Mouse (Mus musculus) hindbrain, embryonic 15.5 days (tissue): Measurements from ENCODE around the gene Slc44a4. TPM values are rescaled to one million over a fixed set of nuclear protein-coding genes. Genes with fewer than 3 reads are reported as not detected.

ENCODE experiments used
- ATAC-seq: fragments of 200-750 bp; cut with Nextera tagmentation; 2 replicates; pipeline ENCODE4 v1.8.0; 2017; ENCODE audit warnings: low read depth, moderate number of reproducible peaks, moderate TSS enrichment; ENCODE audit not compliant: low FRiP score
- H3K27ac ChIP-seq: fragments of 300-500 bp; sonication (generic); replicated peaks from 2 replicates; pipeline ENCODE4 v1.5.1; 2015; ENCODE audit warnings: mild to moderate bottlenecking, inconsistent platforms
- H3K27me3 ChIP-seq: fragments of 300-500 bp; sonication (generic); 2 replicates; pipeline ENCODE4 v1.6.1; 2015; ENCODE audit warnings: control low read depth, inconsistent platforms
- H3K36me3 ChIP-seq: fragments of 300-500 bp; sonication (generic); 2 replicates; pipeline ENCODE4 v1.6.1; 2015; ENCODE audit warnings: control low read depth, inconsistent platforms
- H3K4me1 ChIP-seq: fragments of 300-500 bp; sonication (generic); replicated peaks from 2 replicates; pipeline ENCODE4 v1.6.1; 2015; ENCODE audit warnings: control low read depth, inconsistent platforms
- H3K4me2 ChIP-seq: fragments of 300-500 bp; sonication (generic); 2 replicates; pipeline ENCODE4 v1.6.1; 2015; ENCODE audit warnings: moderate library complexity, mild to moderate bottlenecking, inconsistent platforms
- H3K4me3 ChIP-seq: fragments of 300-500 bp; sonication (generic); 2 replicates; pipeline ENCODE4 v1.5.1; 2015; ENCODE audit warnings: mild to moderate bottlenecking, inconsistent platforms
- H3K9ac ChIP-seq: fragments of 300-500 bp; sonication (generic); 2 replicates; pipeline ENCODE4 v1.6.1; 2015; ENCODE audit warnings: inconsistent platforms
- H3K9me3 ChIP-seq: fragments of 300-500 bp; sonication (generic); 2 replicates; pipeline ENCODE4 v1.6.1; 2016; ENCODE audit warnings: control low read depth, inconsistent platforms
- WGBS: fragments of 180-500 bp; shearing (Covaris S2); methylation state at CpG from one replicate; pipeline ENCODE4 v1.1.7; 2015; 5-methylcytosine and 5-hydroxymethylcytosine counted together
- polyA plus RNA-seq: library from polyadenylated mRNA; unstranded; fragments of >200 nt; fragmentation: Nextera tagmentation; extraction: Ambion mirVana; gene quantifications from 2 replicates; pipeline ENCODE4 v1.2.1, GENCODE M21; 2015

Slc44a4 gene
- polyA plus RNA-seq, 1 experiment from 2014 or later: 0.09 TPM

GRCm38 (mm10) chr17:34893072-34893824 is 21.0 kb upstream of the Slc44a4 start:
- Histone ChIP-seq H3K9me3 (no peaks in the 10 kb centered on the region), H3K27me3 (no peaks in the 10 kb centered on the region), H3K4me1 (peaks cover 35% of the 10 kb centered on the region), H3K4me2 (peak overlapping the region; percentile 96), H3K27ac (peak overlapping the region; percentile 91), H3K36me3 (no peaks in the 10 kb centered on the region; the same call in 1 of the 2 replicates), H3K9ac (peak overlapping the region; percentile 51), H3K4me3 (peak overlapping the region; percentile 74)
- ATAC-seq: no peak
- 74% methylated on average over 12 of the region's 12 CpGs for WGBS

- 0% methylated on average over 16 of the region's 51 CpGs for WGBS
- Histone ChIP-seq H3K27me3 (no peaks in the 10 kb centered on the region), H3K4me1 (peaks cover 35% of the 10 kb centered on the region)
Observed at GRCm38 (mm10) chr17:34894074-34894597, 20.1 kb upstream of the Slc44a4 start.

GRCm38 (mm10) chr17:34894801-34895530 is 19.3 kb upstream of the Slc44a4 start:
- WGBS: 5% methylated on average over 51 of the region's 51 CpGs
- peak overlapping the region; percentile 91 for H3K27ac ChIP-seq
- ATAC-seq: peak; percentile 31

More at GRCm38 (mm10) chr17:34894074-34894597, 20.1 kb upstream of the Slc44a4 start:
- H3K9ac ChIP-seq: peak overlapping the region; percentile 81
- peak overlapping the region; percentile 96 for H3K4me2 ChIP-seq
- H3K36me3 ChIP-seq: no peaks in the 10 kb centered on the region; the same call in 1 of the 2 replicates
- no peaks in the 10 kb centered on the region for H3K9me3 ChIP-seq
- peak; percentile 92 for ATAC-seq
- H3K4me3 ChIP-seq: peak overlapping the region; percentile 74
- H3K27ac ChIP-seq: peak overlapping the region; percentile 91

GRCm38 (mm10) chr17:34895724-34896123 is 18.5 kb upstream of the Slc44a4 start:
- ATAC-seq: no peak
- no peaks in the 10 kb centered on the region for H3K27me3 ChIP-seq
- H3K9me3 ChIP-seq: no peaks in the 10 kb centered on the region
- peak overlapping the region; percentile 81 for H3K9ac ChIP-seq
- no peaks in the 10 kb centered on the region; the same call in 1 of the 2 replicates for H3K36me3 ChIP-seq
- WGBS: 90% methylated on average over 15 of the region's 15 CpGs
- H3K4me3 ChIP-seq: peak overlapping the region; percentile 74
- H3K27ac ChIP-seq: peak overlapping the region; percentile 91
- H3K4me2 ChIP-seq: peak overlapping the region; percentile 96
- peaks cover 47% of the 10 kb centered on the region for H3K4me1 ChIP-seq

More at GRCm38 (mm10) chr17:34894801-34895530, 19.3 kb upstream of the Slc44a4 start:
- peak overlapping the region; percentile 74 for H3K4me3 ChIP-seq
- peaks cover 40% of the 10 kb centered on the region for H3K4me1 ChIP-seq
- peak overlapping the region; percentile 96 for H3K4me2 ChIP-seq
- H3K36me3 ChIP-seq: no peaks in the 10 kb centered on the region; the same call in 1 of the 2 replicates
- H3K9ac ChIP-seq: peak overlapping the region; percentile 81
- H3K27me3 ChIP-seq: no peaks in the 10 kb centered on the region
- no peaks in the 10 kb centered on the region for H3K9me3 ChIP-seq

- Histone ChIP-seq H3K27me3 (no peaks in the 10 kb centered on the region), H3K9me3 (no peaks in the 10 kb centered on the region), H3K27ac (no peak overlapping the region), H3K4me3 (peak overlapping the region; percentile 74; the same call in 1 of the 2 replicates), H3K4me2 (peak overlapping the region; percentile 96), H3K36me3 (peaks cover 4% of the 10 kb centered on the region), H3K9ac (no peak overlapping the region), H3K4me1 (peaks cover 54% of the 10 kb centered on the region)
- no peak for ATAC-seq
- 87% methylated on average over 17 of the region's 17 CpGs for WGBS
Observed at GRCm38 (mm10) chr17:34896366-34896765, 17.9 kb upstream of the Slc44a4 start.

GRCm38 (mm10) chr17:34897373-34898159 is 16.7 kb upstream of the Slc44a4 start:
- Histone ChIP-seq H3K4me2 (peak overlapping the region; percentile 96), H3K36me3 (peaks cover 14% of the 10 kb centered on the region), H3K4me1 (peaks cover 55% of the 10 kb centered on the region), H3K27ac (peak overlapping the region; percentile 98), H3K9ac (peak overlapping the region; percentile 99), H3K9me3 (no peaks in the 10 kb centered on the region), H3K4me3 (peak overlapping the region; percentile 92), H3K27me3 (no peaks in the 10 kb centered on the region)
- no peak for ATAC-seq
- WGBS: 21% methylated on average over 10 of the region's 10 CpGs

- Histone ChIP-seq H3K4me2 (peak within 1 kb of the TSS; percentile 96), H3K36me3 (peaks cover 20% of the 10 kb centered on the region), H3K4me3 (peak within 1 kb of the TSS; percentile 92), H3K27ac (peak within 1 kb of the TSS; percentile 98), H3K9ac (peak within 1 kb of the TSS; percentile 99), H3K9me3 (no peaks in the 10 kb centered on the region), H3K27me3 (no peaks in the 10 kb centered on the region), H3K4me1 (peaks cover 55% of the 10 kb centered on the region)
- under 1% methylated on average over 22 of the region's 44 CpGs for whole genome bisulfite sequencing
- peak; percentile 13 for ATAC-seq
Observed at GRCm38 (mm10) chr17:34898160-34898586, 16.1 kb upstream of the Slc44a4 start, which contains the start of the genes C2 and Ehmt2. TSS of gene C2 (minus strand) at chr17:34898265. TSS of gene Ehmt2 (plus strand) at chr17:34898469.

- Histone ChIP-seq H3K4me3 (peak overlapping the region; percentile 92), H3K27me3 (no peaks in the 10 kb centered on the region), H3K9ac (peak overlapping the region; percentile 99), H3K4me1 (peaks cover 50% of the 10 kb centered on the region), H3K9me3 (no peaks in the 10 kb centered on the region), H3K27ac (peak overlapping the region; percentile 98), H3K36me3 (peaks cover 25% of the 10 kb centered on the region), H3K4me2 (peak overlapping the region; percentile 96)
- WGBS: 0% methylated on average over 28 of the region's 47 CpGs
- peak; percentile 1; the same call in 1 of the 2 replicates for ATAC-seq
Observed at GRCm38 (mm10) chr17:34898706-34899052, 15.6 kb upstream of the Slc44a4 start.

- H3K9me3 ChIP-seq: no peaks in the 10 kb centered on the region
- peak overlapping the region; percentile 92 for H3K4me3 ChIP-seq
- 0% methylated on average over 33 of the region's 45 CpGs for WGBS
- peaks cover 48% of the 10 kb centered on the region for H3K4me1 ChIP-seq
- H3K36me3 ChIP-seq: peaks cover 30% of the 10 kb centered on the region
- ATAC-seq: peak; percentile 4; the same call in 1 of the 2 replicates
- H3K4me2 ChIP-seq: peak overlapping the region; percentile 96
- peak overlapping the region; percentile 98 for H3K27ac ChIP-seq
- H3K9ac ChIP-seq: peak overlapping the region; percentile 99
- no peaks in the 10 kb centered on the region for H3K27me3 ChIP-seq
Observed at GRCm38 (mm10) chr17:34899053-34899889, 15.0 kb upstream of the Slc44a4 start.

- peak overlapping the region; percentile 99 for H3K9ac ChIP-seq
- H3K27ac ChIP-seq: peak overlapping the region; percentile 98
- ATAC-seq: no peak
- H3K4me2 ChIP-seq: peak overlapping the region; percentile 96
- no peaks in the 10 kb centered on the region for H3K9me3 ChIP-seq
- H3K4me1 ChIP-seq: peaks cover 48% of the 10 kb centered on the region
- H3K4me3 ChIP-seq: peak overlapping the region; percentile 92
- whole genome bisulfite sequencing: 2% methylated on average over 5 of the region's 5 CpGs
- peaks cover 36% of the 10 kb centered on the region for H3K36me3 ChIP-seq
- no peaks in the 10 kb centered on the region for H3K27me3 ChIP-seq
Observed at GRCm38 (mm10) chr17:34899890-34900243, 14.4 kb upstream of the Slc44a4 start.
